Mouse (Mus musculus): ENCODE data around the gene Rnaseh2c. TPM values are rescaled to one million over a fixed set of nuclear protein-coding genes. Genes with fewer than 3 reads are reported as not detected.

The Rnaseh2c gene
- polyA plus RNA-seq, 1 experiment, result 27.3 TPM

GRCm38 (mm10) chr19:5568470-5569140, 33.1 kb upstream of the Rnaseh2c start:
- Histone ChIP-seq H3K27ac (ENCODE audit: control insufficient read depth, insufficient read depth, low read depth, low read length) (peak overlapping the region; percentile 89), H3K4me1 (ENCODE audit: control insufficient read depth, insufficient read depth, low read length) (peaks cover 25% of the 10 kb centered on the region), H3K36me3 (ENCODE audit: control insufficient read depth, insufficient read depth, low read length) (no peaks in the 10 kb centered on the region), H3K4me3 (ENCODE audit: control insufficient read depth, low read depth, low read length) (peak overlapping the region; percentile 96), H3K27me3 (ENCODE audit: control insufficient read depth, insufficient read depth, low read length) (no peaks in the 10 kb centered on the region)
- TF ChIP-seq CTCF (IDR thresholded peaks at IDR 0.05; ENCODE audit: control insufficient read depth, insufficient read depth, insufficient replicate concordance, low read depth, low read length) (peak; percentile 90), POLR2A (IDR thresholded peaks at IDR 0.05; ENCODE audit: control insufficient read depth, low read depth, low read length) (no peak; the same call in 1 of the 2 replicates)

- Histone ChIP-seq H3K4me1 (ENCODE audit: control insufficient read depth, insufficient read depth, low read length) (peaks cover 25% of the 10 kb centered on the region), H3K27me3 (ENCODE audit: control insufficient read depth, insufficient read depth, low read length) (no peaks in the 10 kb centered on the region), H3K36me3 (ENCODE audit: control insufficient read depth, insufficient read depth, low read length) (no peaks in the 10 kb centered on the region), H3K27ac (ENCODE audit: control insufficient read depth, insufficient read depth, low read depth, low read length) (no peak overlapping the region), H3K4me3 (ENCODE audit: control insufficient read depth, low read depth, low read length) (no peak overlapping the region)
- TF ChIP-seq CTCF (IDR thresholded peaks at IDR 0.05; ENCODE audit: control insufficient read depth, insufficient read depth, insufficient replicate concordance, low read depth, low read length) (no peak), POLR2A (IDR thresholded peaks at IDR 0.05; ENCODE audit: control insufficient read depth, low read depth, low read length) (no peak)
Observed at GRCm38 (mm10) chr19:5569521-5569920, 32.2 kb upstream of the Rnaseh2c start.

GRCm38 (mm10) chr19:5570353-5571246, 31.1 kb upstream of the Rnaseh2c start:
- H3K4me1 ChIP-seq (ENCODE audit: control insufficient read depth, insufficient read depth, low read length), result peaks cover 25% of the 10 kb centered on the region
- TF ChIP-seq CTCF (IDR thresholded peaks at IDR 0.05; ENCODE audit: control insufficient read depth, insufficient read depth, insufficient replicate concordance, low read depth, low read length), result no peak
- no peak for TF ChIP-seq POLR2A (IDR thresholded peaks at IDR 0.05; ENCODE audit: control insufficient read depth, low read depth, low read length)
- no peaks in the 10 kb centered on the region for H3K27me3 ChIP-seq (ENCODE audit: control insufficient read depth, insufficient read depth, low read length)
- no peak overlapping the region for H3K4me3 ChIP-seq (ENCODE audit: control insufficient read depth, low read depth, low read length)
- no peaks in the 10 kb centered on the region for H3K36me3 ChIP-seq (ENCODE audit: control insufficient read depth, insufficient read depth, low read length)
- no peak overlapping the region for H3K27ac ChIP-seq (ENCODE audit: control insufficient read depth, insufficient read depth, low read depth, low read length)

- Histone ChIP-seq H3K36me3 (ENCODE audit: control insufficient read depth, insufficient read depth, low read length) (no peaks in the 10 kb centered on the region), H3K4me3 (ENCODE audit: control insufficient read depth, low read depth, low read length) (no peak overlapping the region), H3K27ac (ENCODE audit: control insufficient read depth, insufficient read depth, low read depth, low read length) (no peak overlapping the region), H3K4me1 (ENCODE audit: control insufficient read depth, insufficient read depth, low read length) (peaks cover 18% of the 10 kb centered on the region), H3K27me3 (ENCODE audit: control insufficient read depth, insufficient read depth, low read length) (no peaks in the 10 kb centered on the region)
- no peak for TF ChIP-seq CTCF (IDR thresholded peaks at IDR 0.05; ENCODE audit: control insufficient read depth, insufficient read depth, insufficient replicate concordance, low read depth, low read length)
- TF ChIP-seq POLR2A (IDR thresholded peaks at IDR 0.05; ENCODE audit: control insufficient read depth, low read depth, low read length), result no peak
Observed at GRCm38 (mm10) chr19:5571831-5572230, 29.8 kb upstream of the Rnaseh2c start.

GRCm38 (mm10) chr19:5572331-5573125, 29.1 kb upstream of the Rnaseh2c start:
- no peak overlapping the region for H3K27ac ChIP-seq (ENCODE audit: control insufficient read depth, insufficient read depth, low read depth, low read length)
- H3K27me3 ChIP-seq (ENCODE audit: control insufficient read depth, insufficient read depth, low read length), result no peaks in the 10 kb centered on the region
- H3K36me3 ChIP-seq (ENCODE audit: control insufficient read depth, insufficient read depth, low read length), result no peaks in the 10 kb centered on the region
- no peak overlapping the region for H3K4me3 ChIP-seq (ENCODE audit: control insufficient read depth, low read depth, low read length)
- no peak for TF ChIP-seq CTCF (IDR thresholded peaks at IDR 0.05; ENCODE audit: control insufficient read depth, insufficient read depth, insufficient replicate concordance, low read depth, low read length)
- no peak for TF ChIP-seq POLR2A (IDR thresholded peaks at IDR 0.05; ENCODE audit: control insufficient read depth, low read depth, low read length)
- H3K4me1 ChIP-seq (ENCODE audit: control insufficient read depth, insufficient read depth, low read length), result peaks cover 15% of the 10 kb centered on the region

- Histone ChIP-seq H3K4me3 (ENCODE audit: control insufficient read depth, low read depth, low read length) (no peak overlapping the region), H3K27me3 (ENCODE audit: control insufficient read depth, insufficient read depth, low read length) (no peaks in the 10 kb centered on the region), H3K27ac (ENCODE audit: control insufficient read depth, insufficient read depth, low read depth, low read length) (no peak overlapping the region), H3K36me3 (ENCODE audit: control insufficient read depth, insufficient read depth, low read length) (no peaks in the 10 kb centered on the region), H3K4me1 (ENCODE audit: control insufficient read depth, insufficient read depth, low read length) (no peaks in the 10 kb centered on the region)
- no peak for TF ChIP-seq CTCF (IDR thresholded peaks at IDR 0.05; ENCODE audit: control insufficient read depth, insufficient read depth, insufficient replicate concordance, low read depth, low read length)
- no peak for TF ChIP-seq POLR2A (IDR thresholded peaks at IDR 0.05; ENCODE audit: control insufficient read depth, low read depth, low read length)
Observed at GRCm38 (mm10) chr19:5575336-5575735, 26.3 kb upstream of the Rnaseh2c start.

Measured in testis, adult 2 months (tissue).